Mouse (Mus musculus): ENCODE measurements around the gene Aqp2. TPM values are rescaled to one million over a fixed set of nuclear protein-coding genes. Genes with fewer than 3 reads are reported as not detected.

Gene Aqp2
- polyA plus RNA-seq, 1 experiment from 2014 or later: not detected

- WGBS: 57% methylated on average over 8 of the region's 8 CpGs
- ATAC-seq (ENCODE audit: low FRiP score, low TSS enrichment): no peak
- H3K4me2 ChIP-seq (replicated peaks; ENCODE audit: low read depth): no peak overlapping the region
Measured at GRCm38 (mm10) chr15:99597596-99597995, 18.7 kb downstream of the Aqp2 start.

GRCm38 (mm10) chr15:99599245-99600070, 20.6 kb downstream of the Aqp2 start:
- no peak for DNase-seq (ENCODE audit: low spot score)
- Histone ChIP-seq H3K4me3 (ENCODE audit: low read depth, low read length) (no peak overlapping the region), H3K36me3 (ENCODE audit: control insufficient read depth, insufficient read depth, low read length) (no peaks in the 10 kb centered on the region), H3K4me1 (replicated peaks; ENCODE audit: control insufficient read depth, insufficient read depth) (no peaks in the 10 kb centered on the region), H3K27ac (replicated peaks) (no peak overlapping the region), H3K9me3 (ENCODE audit: control insufficient read depth, low read length) (no peaks in the 10 kb centered on the region), H3K9ac (ENCODE audit: low read length) (no peak overlapping the region), H3K27me3 (ENCODE audit: control insufficient read depth, insufficient read depth, low read length) (peaks cover 5% of the 10 kb centered on the region; the same call in 1 of the 2 replicates), H3K4me2 (replicated peaks; ENCODE audit: low read depth) (no peak overlapping the region)
- 60% methylated on average over 17 of the region's 17 CpGs for WGBS
- no peak for TF ChIP-seq EP300 (optimal IDR thresholded peaks at IDR 0.05)
- no peak for TF ChIP-seq CTCF (IDR thresholded peaks at IDR 0.05; ENCODE audit: low read depth)
- no peak for ATAC-seq (ENCODE audit: low FRiP score, low TSS enrichment)

More at GRCm38 (mm10) chr15:99597596-99597995, 18.7 kb downstream of the Aqp2 start:
- H3K9ac ChIP-seq (ENCODE audit: low read length): no peak overlapping the region
- TF ChIP-seq EP300 (optimal IDR thresholded peaks at IDR 0.05) (no peak), CTCF (IDR thresholded peaks at IDR 0.05; ENCODE audit: low read depth) (no peak)
- no peaks in the 10 kb centered on the region for H3K36me3 ChIP-seq (ENCODE audit: control insufficient read depth, insufficient read depth, low read length)
- no peak overlapping the region for H3K27ac ChIP-seq (replicated peaks)
- no peak for DNase-seq (ENCODE audit: low spot score)
- no peaks in the 10 kb centered on the region for H3K4me1 ChIP-seq (replicated peaks; ENCODE audit: control insufficient read depth, insufficient read depth)
- peaks cover 5% of the 10 kb centered on the region; the same call in 1 of the 2 replicates for H3K27me3 ChIP-seq (ENCODE audit: control insufficient read depth, insufficient read depth, low read length)
- H3K9me3 ChIP-seq (ENCODE audit: control insufficient read depth, low read length): no peaks in the 10 kb centered on the region
- no peak overlapping the region for H3K4me3 ChIP-seq (ENCODE audit: low read depth, low read length)

- no peak for TF ChIP-seq CTCF (IDR thresholded peaks at IDR 0.05; ENCODE audit: low read depth)
- TF ChIP-seq EP300 (optimal IDR thresholded peaks at IDR 0.05): no peak
- Histone ChIP-seq H3K27ac (replicated peaks) (no peak within 1 kb of the TSS), H3K36me3 (ENCODE audit: control insufficient read depth, insufficient read depth, low read length) (no peaks in the 10 kb centered on the region), H3K4me2 (replicated peaks; ENCODE audit: low read depth) (no peak within 1 kb of the TSS), H3K27me3 (ENCODE audit: control insufficient read depth, insufficient read depth, low read length) (no peaks in the 10 kb centered on the region), H3K4me3 (ENCODE audit: low read depth, low read length) (no peak within 1 kb of the TSS), H3K4me1 (replicated peaks; ENCODE audit: control insufficient read depth, insufficient read depth) (no peaks in the 10 kb centered on the region), H3K9me3 (ENCODE audit: control insufficient read depth, low read length) (no peaks in the 10 kb centered on the region), H3K9ac (ENCODE audit: low read length) (no peak within 1 kb of the TSS)
- DNase-seq (ENCODE audit: low spot score) (no peak), ATAC-seq (ENCODE audit: low FRiP score, low TSS enrichment) (no peak)
- WGBS: 74% methylated on average over 21 of the region's 22 CpGs
Measured at GRCm38 (mm10) chr15:99600986-99601822, 22.3 kb downstream of the Aqp2 start, which contains the start of gene Aqp6. Gene Aqp6, plus strand, starts transcription at chr15:99601400.

GRCm38 (mm10) chr15:99601823-99602120, 22.9 kb downstream of the Aqp2 start:
- H3K4me1 ChIP-seq (replicated peaks; ENCODE audit: control insufficient read depth, insufficient read depth): no peaks in the 10 kb centered on the region
- 57% methylated on average over 4 of the region's 5 CpGs for WGBS

GRCm38 (mm10) chr15:99602206-99602820, 23.5 kb downstream of the Aqp2 start:
- no peak for ATAC-seq (ENCODE audit: low FRiP score, low TSS enrichment)
- no peaks in the 10 kb centered on the region for H3K27me3 ChIP-seq (ENCODE audit: control insufficient read depth, insufficient read depth, low read length)
- 83% methylated on average over 17 of the region's 17 CpGs for WGBS
- no peaks in the 10 kb centered on the region for H3K36me3 ChIP-seq (ENCODE audit: control insufficient read depth, insufficient read depth, low read length)
- H3K4me2 ChIP-seq (replicated peaks; ENCODE audit: low read depth): no peak overlapping the region
- H3K4me3 ChIP-seq (ENCODE audit: low read depth, low read length): no peak overlapping the region
- H3K27ac ChIP-seq (replicated peaks): no peak overlapping the region
- no peak for DNase-seq (ENCODE audit: low spot score)
- no peak overlapping the region for H3K9ac ChIP-seq (ENCODE audit: low read length)
- TF ChIP-seq EP300 (optimal IDR thresholded peaks at IDR 0.05) (no peak), CTCF (IDR thresholded peaks at IDR 0.05; ENCODE audit: low read depth) (no peak)
- H3K4me1 ChIP-seq (replicated peaks; ENCODE audit: control insufficient read depth, insufficient read depth): no peaks in the 10 kb centered on the region
- H3K9me3 ChIP-seq (ENCODE audit: control insufficient read depth, low read length): no peaks in the 10 kb centered on the region

More at GRCm38 (mm10) chr15:99601823-99602120, 22.9 kb downstream of the Aqp2 start:
- DNase-seq (ENCODE audit: low spot score) (no peak), ATAC-seq (ENCODE audit: low FRiP score, low TSS enrichment) (no peak)
- TF ChIP-seq CTCF (IDR thresholded peaks at IDR 0.05; ENCODE audit: low read depth) (no peak), EP300 (optimal IDR thresholded peaks at IDR 0.05) (no peak)
- H3K27ac ChIP-seq (replicated peaks): no peak overlapping the region
- no peaks in the 10 kb centered on the region for H3K36me3 ChIP-seq (ENCODE audit: control insufficient read depth, insufficient read depth, low read length)
- H3K9me3 ChIP-seq (ENCODE audit: control insufficient read depth, low read length): no peaks in the 10 kb centered on the region
- H3K9ac ChIP-seq (ENCODE audit: low read length): no peak overlapping the region
- no peaks in the 10 kb centered on the region for H3K27me3 ChIP-seq (ENCODE audit: control insufficient read depth, insufficient read depth, low read length)
- no peak overlapping the region for H3K4me2 ChIP-seq (replicated peaks; ENCODE audit: low read depth)
- no peak overlapping the region for H3K4me3 ChIP-seq (ENCODE audit: low read depth, low read length)
